Mouse (Mus musculus): ENCODE results near the gene 1700092M07Rik. TPM values are rescaled to one million over a fixed set of nuclear protein-coding genes. Genes with fewer than 3 reads are reported as not detected.

The 1700092M07Rik gene
- polyA plus RNA-seq, 1 experiment, result not detected

DNA sequence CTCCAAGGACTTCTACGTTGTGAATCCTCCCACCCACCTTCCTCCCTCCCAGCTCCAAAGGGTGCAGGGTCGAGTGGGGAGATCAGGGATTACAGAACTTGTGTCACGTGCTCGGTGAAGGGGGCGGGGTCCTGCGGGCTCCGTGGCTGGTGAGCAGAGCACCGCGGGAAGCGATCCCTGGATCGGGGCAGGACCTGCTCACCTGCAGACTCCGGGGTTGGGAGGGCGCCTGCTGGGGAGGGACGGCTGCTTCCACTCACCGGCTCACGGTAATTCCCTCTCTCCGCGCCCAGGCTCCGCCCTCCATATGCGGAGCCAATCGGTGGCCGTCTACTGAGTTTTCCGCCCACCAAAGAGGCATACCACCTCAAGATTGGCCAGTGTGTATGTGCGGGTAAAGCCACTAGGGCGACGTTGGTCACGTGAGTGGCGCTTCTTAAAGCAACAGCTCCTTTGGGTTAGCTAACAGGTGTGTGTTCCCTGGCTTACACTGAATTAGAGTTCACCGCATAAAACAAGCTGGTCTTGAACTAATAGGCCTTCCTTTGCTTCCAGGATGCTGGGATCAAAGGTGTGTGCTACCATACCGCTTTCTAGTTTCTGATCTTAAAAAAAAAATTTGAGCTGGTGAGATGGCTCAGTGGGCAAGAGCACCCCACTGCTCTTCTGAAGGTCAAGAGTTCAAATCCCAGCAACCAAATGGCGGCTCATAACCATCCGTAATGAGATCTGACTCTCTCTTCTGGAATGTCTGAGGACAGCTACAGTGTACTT, 45.7 kb downstream of the 1700092M07Rik start, which contains the start of gene Taf6l:
Taf6l (minus strand) TSS at position 410 of the 774 bp plus-strand sequence.
- no peak for TF ChIP-seq CTCF (IDR thresholded peaks at IDR 0.05; ENCODE audit: extremely low read depth, insufficient read length, insufficient replicate concordance, low read depth, low read length)
- TF ChIP-seq POLR2A (IDR thresholded peaks at IDR 0.05; ENCODE audit: low read depth, low read length), result peak; percentile 48
- Histone ChIP-seq H3K4me3 (ENCODE audit: low read depth, low read length) (peak within 1 kb of the TSS; percentile 85), H3K4me1 (ENCODE audit: control insufficient read depth, insufficient read depth, insufficient read length, low read length) (no peaks in the 10 kb centered on the region; the same call in 1 of the 2 replicates), H3K36me3 (ENCODE audit: control insufficient read depth, insufficient read depth, low read length) (peaks cover 2% of the 10 kb centered on the region; the same call in 1 of the 2 replicates), H3K27ac (ENCODE audit: insufficient read depth, low read depth, low read length) (peak within 1 kb of the TSS; percentile 48), H3K27me3 (ENCODE audit: control insufficient read depth, insufficient read depth, low read length) (no peaks in the 10 kb centered on the region)
- 1% methylated on average over 32 of the region's 32 CpGs for WGBS

- WGBS, result 58% methylated on average over 3 of the region's 3 CpGs
- Histone ChIP-seq H3K27me3 (ENCODE audit: control insufficient read depth, insufficient read depth, low read length) (no peaks in the 10 kb centered on the region), H3K4me1 (ENCODE audit: control insufficient read depth, insufficient read depth, insufficient read length, low read length) (no peaks in the 10 kb centered on the region; the same call in 1 of the 2 replicates), H3K27ac (ENCODE audit: insufficient read depth, low read depth, low read length) (no peak overlapping the region), H3K4me3 (ENCODE audit: low read depth, low read length) (no peak overlapping the region), H3K36me3 (ENCODE audit: control insufficient read depth, insufficient read depth, low read length) (peaks cover 8% of the 10 kb centered on the region)
- TF ChIP-seq POLR2A (IDR thresholded peaks at IDR 0.05; ENCODE audit: low read depth, low read length), result no peak
- no peak for TF ChIP-seq CTCF (IDR thresholded peaks at IDR 0.05; ENCODE audit: extremely low read depth, insufficient read length, insufficient replicate concordance, low read depth, low read length)
Measured at GRCm38 (mm10) chr19:8788521-8788920, 48.0 kb downstream of the 1700092M07Rik start.

GRCm38 (mm10) chr19:8789171-8789570, 48.7 kb downstream of the 1700092M07Rik start:
- H3K4me1 ChIP-seq (ENCODE audit: control insufficient read depth, insufficient read depth, insufficient read length, low read length), result no peaks in the 10 kb centered on the region; the same call in 1 of the 2 replicates
- WGBS, result 63% methylated on average over 1 of the region's 1 CpGs
- H3K27ac ChIP-seq (ENCODE audit: insufficient read depth, low read depth, low read length), result no peak overlapping the region
- TF ChIP-seq POLR2A (IDR thresholded peaks at IDR 0.05; ENCODE audit: low read depth, low read length), result no peak
- TF ChIP-seq CTCF (IDR thresholded peaks at IDR 0.05; ENCODE audit: extremely low read depth, insufficient read length, insufficient replicate concordance, low read depth, low read length), result no peak
- H3K4me3 ChIP-seq (ENCODE audit: low read depth, low read length), result no peak overlapping the region
- peaks cover 13% of the 10 kb centered on the region for H3K36me3 ChIP-seq (ENCODE audit: control insufficient read depth, insufficient read depth, low read length)
- H3K27me3 ChIP-seq (ENCODE audit: control insufficient read depth, insufficient read depth, low read length), result no peaks in the 10 kb centered on the region

- no peak for TF ChIP-seq CTCF (IDR thresholded peaks at IDR 0.05; ENCODE audit: extremely low read depth, insufficient read length, insufficient replicate concordance, low read depth, low read length)
- no peak for TF ChIP-seq POLR2A (IDR thresholded peaks at IDR 0.05; ENCODE audit: low read depth, low read length)
- Histone ChIP-seq H3K4me3 (ENCODE audit: low read depth, low read length) (no peak overlapping the region), H3K27ac (ENCODE audit: insufficient read depth, low read depth, low read length) (no peak overlapping the region), H3K27me3 (ENCODE audit: control insufficient read depth, insufficient read depth, low read length) (no peaks in the 10 kb centered on the region), H3K36me3 (ENCODE audit: control insufficient read depth, insufficient read depth, low read length) (peaks cover 15% of the 10 kb centered on the region), H3K4me1 (ENCODE audit: control insufficient read depth, insufficient read depth, insufficient read length, low read length) (no peaks in the 10 kb centered on the region; the same call in 1 of the 2 replicates)
- 82% methylated on average over 7 of the region's 7 CpGs for WGBS
Measured at GRCm38 (mm10) chr19:8790171-8790570, 49.7 kb downstream of the 1700092M07Rik start.

Other genes with a start within 250 kb of the 1700092M07Rik start
- not detected in 2 replicates for gene Slc22a8, start 149.5 kb upstream of the 1700092M07Rik start, polyA plus RNA-seq (2012; rRNA removed)
- gene Slc22a6, start 122.7 kb upstream of the 1700092M07Rik start, polyA plus RNA-seq (2012; rRNA removed), result not detected in 2 replicates
- 2.3 and 2.4 TPM in 2 replicates for gene Chrm1, start 76.9 kb upstream of the 1700092M07Rik start, polyA plus RNA-seq (2012; rRNA removed)
- gene Slc3a2, start 17.3 kb upstream of the 1700092M07Rik start, polyA plus RNA-seq (2012; rRNA removed), result 132 and 391 TPM in 2 replicates
- gene Wdr74, start 4.9 kb upstream of the 1700092M07Rik start, polyA plus RNA-seq (2012; rRNA removed), result 12.1 and 17.5 TPM in 2 replicates
- gene Stx5a, start 695 bp downstream of the 1700092M07Rik start, polyA plus RNA-seq (2012; rRNA removed), result 31.7 and 65.9 TPM in 2 replicates
- gene Nxf1, start 16.4 kb downstream of the 1700092M07Rik start, polyA plus RNA-seq (2012; rRNA removed), result 13.3 and 25.4 TPM in 2 replicates
- gene Tmem223, start 30.3 kb downstream of the 1700092M07Rik start, polyA plus RNA-seq (2012; rRNA removed), result 117 and 142 TPM in 2 replicates
- 59.9 and 96.2 TPM in 2 replicates for gene Tmem179b, start 33.7 kb downstream of the 1700092M07Rik start, polyA plus RNA-seq (2012; rRNA removed)
- 4.5 and 8.1 TPM in 2 replicates for gene Taf6l, start 45.7 kb downstream of the 1700092M07Rik start, polyA plus RNA-seq (2012; rRNA removed)
- gene Polr2g, start 57.9 kb downstream of the 1700092M07Rik start, polyA plus RNA-seq (2012; rRNA removed), result 7.7 and 13.5 TPM in 2 replicates
- 0.60 and 0.86 TPM in 2 replicates for gene Zbtb3, start 61.8 kb downstream of the 1700092M07Rik start, polyA plus RNA-seq (2012; rRNA removed)
- 5.7 and 8.9 TPM in 2 replicates for gene Ttc9c, start 78.6 kb downstream of the 1700092M07Rik start, polyA plus RNA-seq (2012; rRNA removed)
- 9.2 and 20.9 TPM in 2 replicates for gene Hnrnpul2, start 79.3 kb downstream of the 1700092M07Rik start, polyA plus RNA-seq (2012; rRNA removed)
- gene AC129217.1, start 89.1 kb downstream of the 1700092M07Rik start, polyA plus RNA-seq (2012; rRNA removed), result 4.6 TPM in 1 of 2 replicates, not detected in the other
- gene Bscl2, start 96.7 kb downstream of the 1700092M07Rik start, polyA plus RNA-seq (2012; rRNA removed), result 54.3 and 82.6 TPM in 2 replicates
- 0.33 and 0.63 TPM in 2 replicates for gene Gng3, start 98.5 kb downstream of the 1700092M07Rik start, polyA plus RNA-seq (2012; rRNA removed)
- gene Lrrn4cl, start 110.0 kb downstream of the 1700092M07Rik start, polyA plus RNA-seq (2012; rRNA removed), result 0.11 and 0.17 TPM in 2 replicates
- gene Ubxn1, start 130.8 kb downstream of the 1700092M07Rik start, polyA plus RNA-seq (2012; rRNA removed), result 34.7 and 95.9 TPM in 2 replicates
- gene Uqcc3, start 140.2 kb downstream of the 1700092M07Rik start, polyA plus RNA-seq (2012; rRNA removed), result 14.0 and 19.2 TPM in 2 replicates
- gene Lbhd1, start 143.0 kb downstream of the 1700092M07Rik start, polyA plus RNA-seq (2012; rRNA removed), result 0.22 and 0.55 TPM in 2 replicates
- not detected in 2 replicates for gene Gm49403, start 143.2 kb downstream of the 1700092M07Rik start, polyA plus RNA-seq (2012; rRNA removed)
- 9.5 and 11.4 TPM in 2 replicates for gene 1810009A15Rik, start 148.1 kb downstream of the 1700092M07Rik start, polyA plus RNA-seq (2012; rRNA removed)
- not detected in 2 replicates for gene Gm49416, start 148.2 kb downstream of the 1700092M07Rik start, polyA plus RNA-seq (2012; rRNA removed)
- gene Ints5, start 152.3 kb downstream of the 1700092M07Rik start, polyA plus RNA-seq (2012; rRNA removed), result 13.2 and 19.5 TPM in 2 replicates
- 45.7 and 74.1 TPM in 2 replicates for gene Ganab, start 157.4 kb downstream of the 1700092M07Rik start, polyA plus RNA-seq (2012; rRNA removed)
- gene B3gat3, start 179.7 kb downstream of the 1700092M07Rik start, polyA plus RNA-seq (2012; rRNA removed), result 40.1 and 69.5 TPM in 2 replicates
- gene Rom1, start 188.6 kb downstream of the 1700092M07Rik start, polyA plus RNA-seq (2012; rRNA removed), result 7.2 and 15.1 TPM in 2 replicates
- gene Eml3, start 188.8 kb downstream of the 1700092M07Rik start, polyA plus RNA-seq (2012; rRNA removed), result 18.4 and 32.2 TPM in 2 replicates
- 15.0 and 21.7 TPM in 2 replicates for gene Mta2, start 201.2 kb downstream of the 1700092M07Rik start, polyA plus RNA-seq (2012; rRNA removed)
- 5.6 and 13.2 TPM in 2 replicates for gene Tut1, start 213.1 kb downstream of the 1700092M07Rik start, polyA plus RNA-seq (2012; rRNA removed)
- gene Eef1g, start 226.3 kb downstream of the 1700092M07Rik start, polyA plus RNA-seq (2012; rRNA removed), result 90.2 and 129 TPM in 2 replicates
- 5.1 and 14.7 TPM in 2 replicates for gene Ahnak, start 248.6 kb downstream of the 1700092M07Rik start, polyA plus RNA-seq (2012; rRNA removed)

Measured in small intestine, adult 2 months (tissue).